Mouse (Mus musculus) cortical plate, adult 2 months (tissue): Measurements from ENCODE around the gene Col16a1. TPM values are rescaled to one million over a fixed set of nuclear protein-coding genes. Genes with fewer than 3 reads are reported as not detected.

Experiments
- H3K27ac ChIP-seq: fragments of 200-500 bp; 2 replicates; pipeline ENCODE4 v1.5.1; 2012; ENCODE audit warnings: low read length, control low read depth, inconsistent platforms; ENCODE audit not compliant: insufficient read depth
- H3K4me1 ChIP-seq: fragments of 200-500 bp; 2 replicates; pipeline ENCODE4 v1.6.1; 2011; ENCODE audit warnings: low read length; ENCODE audit not compliant: control insufficient read depth, insufficient read depth
- H3K4me3 ChIP-seq: fragments of 200-500 bp; 2 replicates; pipeline ENCODE4 v1.5.1; 2011; ENCODE audit warnings: mild to moderate bottlenecking, low read length, control low read depth; ENCODE audit not compliant: insufficient read depth
- CTCF ChIP-seq: fragments of 200-500 bp; IDR thresholded peaks from 2 replicates; pipeline ENCODE4 v1.5.1; 2011; ENCODE audit warnings: mild to moderate bottlenecking, control low read depth, low read length; ENCODE audit not compliant: insufficient read depth; ENCODE audit errors: extremely low read depth
- POLR2A ChIP-seq: fragments of 200-500 bp; IDR thresholded peaks from 2 replicates; pipeline ENCODE4 v1.6.1; 2011; ENCODE audit warnings: mild to moderate bottlenecking, low read length, control low read depth; ENCODE audit not compliant: insufficient read depth; ENCODE audit errors: extremely low read depth
- polyA plus RNA-seq: library from polyadenylated mRNA; depleted of rRNA; stranded (reverse); fragments of >200 nt; gene quantifications from 2 replicates; pipeline ENCODE4 v1.2.3, GENCODE M21; 2012

Gene Col16a1
- polyA plus RNA-seq, 1 experiment: 41.0 TPM

DNA sequence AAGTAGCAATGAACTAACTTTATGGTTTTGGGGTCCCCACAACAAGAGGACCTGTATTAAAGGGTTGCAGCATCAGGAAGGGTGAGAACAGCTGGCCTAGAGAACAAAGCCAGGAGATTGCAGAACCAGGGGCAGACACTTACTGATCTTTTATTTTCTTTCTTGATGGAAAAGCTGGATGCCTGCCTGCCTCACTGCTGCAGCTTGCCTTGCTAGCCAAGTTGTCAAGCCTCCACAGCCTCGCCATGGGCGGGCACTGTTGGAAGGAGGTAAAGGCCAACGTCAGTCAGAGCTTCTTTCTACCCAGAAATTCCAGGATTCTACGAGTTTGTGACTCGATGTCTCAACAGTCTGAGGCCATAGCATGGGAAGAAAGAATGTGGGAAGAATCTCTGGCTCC, 8.3 kb upstream of the Col16a1 start:
- no peak for TF ChIP-seq POLR2A
- Histone ChIP-seq H3K4me1 (peaks cover 2% of the 10 kb centered on the region; the same call in 1 of the 2 replicates), H3K27ac (no peak overlapping the region)

DNA sequence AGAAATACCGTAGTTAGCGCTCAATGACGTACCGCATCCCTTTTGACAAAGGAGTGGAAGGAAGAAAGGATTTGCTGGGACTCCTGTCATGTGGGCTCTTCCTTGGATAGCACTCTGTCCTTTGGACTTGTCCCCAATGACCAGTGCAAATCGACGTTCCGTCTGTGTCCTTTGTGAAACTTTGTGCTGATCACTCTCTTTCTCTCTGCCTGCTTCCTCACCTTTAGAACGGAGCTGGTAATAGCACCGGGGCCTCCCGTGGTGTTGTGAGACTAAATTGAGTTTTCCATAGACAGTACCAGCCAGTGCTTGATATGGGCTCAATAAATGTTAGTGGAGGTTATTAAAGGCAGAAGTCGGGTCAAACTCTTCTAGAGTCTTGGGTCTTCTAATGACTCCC, 6.6 kb upstream of the Col16a1 start:
- H3K4me1 ChIP-seq: no peaks in the 10 kb centered on the region
- TF ChIP-seq CTCF: no peak
- TF ChIP-seq POLR2A: no peak
- no peak overlapping the region for H3K4me3 ChIP-seq
- no peak overlapping the region for H3K27ac ChIP-seq

More for the DNA sequence above, 8.3 kb upstream of the Col16a1 start:
- no peak overlapping the region for H3K4me3 ChIP-seq

DNA sequence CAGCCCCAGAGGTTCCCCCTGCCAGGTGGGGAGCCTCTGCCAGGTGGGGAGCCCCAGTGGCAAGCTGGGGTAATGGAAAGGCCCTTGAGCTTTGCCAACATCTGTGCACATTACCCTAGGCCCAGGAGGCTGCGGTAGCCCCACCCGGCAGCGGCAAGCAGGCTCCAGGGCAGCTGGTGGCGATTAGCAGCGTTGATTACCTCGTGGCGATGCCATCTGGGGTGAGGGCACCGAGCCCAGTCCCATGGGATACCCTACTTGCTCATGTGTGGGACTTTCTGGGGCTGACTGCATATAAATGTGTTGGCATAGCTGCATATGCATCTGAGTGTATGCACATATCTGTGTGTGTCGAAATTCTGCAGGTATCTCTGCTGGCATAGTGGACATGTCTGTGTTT, 3.4 kb upstream of the Col16a1 start:
- no peak overlapping the region for H3K4me3 ChIP-seq
- TF ChIP-seq CTCF (no peak), POLR2A (no peak)
- H3K4me1 ChIP-seq: no peaks in the 10 kb centered on the region
- H3K27ac ChIP-seq: no peak overlapping the region

DNA sequence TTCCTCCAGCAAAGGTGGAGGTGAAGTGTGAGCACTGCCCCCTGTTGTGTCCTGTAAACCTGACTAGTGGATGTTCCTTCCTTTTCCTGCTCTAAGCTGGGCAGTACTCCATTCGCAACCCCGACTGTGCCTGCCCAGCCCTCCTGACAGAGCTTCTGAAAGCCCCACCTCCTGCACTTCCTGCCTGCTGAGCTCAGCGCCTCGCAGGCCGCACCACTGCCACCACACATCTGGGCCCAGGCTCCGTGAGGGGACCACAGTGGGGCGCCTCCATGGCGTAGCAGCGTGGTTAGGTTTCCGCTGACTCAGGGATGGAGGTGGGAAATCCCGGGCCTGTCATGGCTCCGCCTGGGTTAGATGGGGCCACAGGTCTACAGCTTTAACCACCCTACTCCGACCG, 2.0 kb upstream of the Col16a1 start:
- Histone ChIP-seq H3K27ac (no peak overlapping the region), H3K4me3 (no peak overlapping the region), H3K4me1 (peaks cover 1% of the 10 kb centered on the region; the same call in 1 of the 2 replicates)
- TF ChIP-seq POLR2A (no peak), CTCF (no peak)

DNA sequence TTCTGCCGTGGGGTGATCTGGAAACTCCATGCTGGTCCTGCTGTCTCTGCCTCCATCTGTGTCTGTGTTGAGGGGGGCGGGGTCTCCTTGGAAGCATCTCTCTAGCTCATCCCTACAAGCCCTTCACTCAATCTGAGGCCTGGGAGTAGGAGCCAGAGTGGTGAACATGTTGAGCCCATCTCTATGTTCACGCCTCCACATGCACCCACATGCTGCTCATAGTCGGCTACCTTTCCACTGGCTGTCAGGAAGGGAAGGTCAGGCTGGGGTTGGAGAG, 501 bp downstream of the Col16a1 start:
- Histone ChIP-seq H3K27ac (no peak overlapping the region), H3K4me1 (peaks cover 1% of the 10 kb centered on the region; the same call in 1 of the 2 replicates), H3K4me3 (peak overlapping the region; percentile 31; the same call in 1 of the 2 replicates)
- TF ChIP-seq POLR2A (no peak), CTCF (no peak)

DNA sequence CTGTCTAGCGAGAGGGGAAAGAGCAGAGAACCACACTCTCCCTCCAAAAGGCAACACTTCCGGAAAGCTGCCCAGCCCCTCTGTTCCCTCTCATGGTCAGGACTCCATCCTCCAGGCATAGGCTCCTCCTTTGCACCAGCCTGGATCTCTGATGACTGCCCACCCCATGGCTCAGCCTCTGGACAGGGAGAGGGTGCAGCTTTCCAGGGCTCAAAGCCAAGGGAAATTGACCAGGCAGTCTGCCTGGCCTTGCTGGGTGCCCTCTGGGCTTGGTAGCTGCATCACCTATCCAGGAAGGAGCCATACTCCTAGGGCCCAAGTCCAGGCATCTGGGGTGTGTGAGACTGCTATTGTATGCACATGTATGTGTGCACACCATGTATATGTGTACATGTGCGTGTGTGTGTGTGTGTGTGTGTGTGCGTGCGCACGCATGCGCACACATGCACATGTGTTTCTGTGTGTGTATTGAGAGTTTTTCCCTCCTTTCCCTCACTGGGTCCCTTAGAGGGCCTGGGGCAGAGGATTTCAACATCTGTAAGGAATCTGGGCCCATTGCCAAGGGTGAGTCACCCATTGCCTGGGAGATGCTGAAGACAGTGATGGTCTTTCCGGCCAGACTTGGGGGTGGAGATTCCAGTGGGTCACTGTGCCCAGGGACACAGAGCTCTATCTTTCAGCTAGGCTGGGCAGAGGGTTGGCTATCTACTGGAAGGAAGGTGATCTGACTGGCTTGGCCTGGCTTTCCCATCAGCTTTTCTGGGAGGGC, 2.6 kb downstream of the Col16a1 start:
- Histone ChIP-seq H3K27ac (no peak overlapping the region), H3K4me3 (no peak overlapping the region), H3K4me1 (peaks cover 1% of the 10 kb centered on the region; the same call in 1 of the 2 replicates)
- TF ChIP-seq CTCF (no peak), POLR2A (no peak)

DNA sequence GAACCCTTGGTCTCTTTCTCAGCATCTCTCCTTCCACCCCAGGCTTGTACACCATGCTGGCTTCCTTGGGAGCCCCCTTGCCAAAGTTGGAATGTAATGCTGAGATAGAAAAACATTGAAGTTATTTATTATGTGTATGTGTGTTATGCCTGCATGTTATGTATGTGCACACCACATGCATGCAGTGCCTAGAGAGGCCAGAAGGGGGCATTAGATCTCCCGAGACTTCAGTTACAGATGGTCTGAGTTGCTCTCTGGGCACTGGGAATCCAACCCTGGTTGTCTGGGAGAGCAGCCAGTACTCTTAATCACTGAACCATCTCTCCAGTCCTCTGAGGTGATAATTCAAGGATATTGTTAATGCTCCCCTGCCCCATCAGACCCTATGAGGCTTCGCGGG, 4.6 kb downstream of the Col16a1 start:
- no peak overlapping the region for H3K4me3 ChIP-seq

DNA sequence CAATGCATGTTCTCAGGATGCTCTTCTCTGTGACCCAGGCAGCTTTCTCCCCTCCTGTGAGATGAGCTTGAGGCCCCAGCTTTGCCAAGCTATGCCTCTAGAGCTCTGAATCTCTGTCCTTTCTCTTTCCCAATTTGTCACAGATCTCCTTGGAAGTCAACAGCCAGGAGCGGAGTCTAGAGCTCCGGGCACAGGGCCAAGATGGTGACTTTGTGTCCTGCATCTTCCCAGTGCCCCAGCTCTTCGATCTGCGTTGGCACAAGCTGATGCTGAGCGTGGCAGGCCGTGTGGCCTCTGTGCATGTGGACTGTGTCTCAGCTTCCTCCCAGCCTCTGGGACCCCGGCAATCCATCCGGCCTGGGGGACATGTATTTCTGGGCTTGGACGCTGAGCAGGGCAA, 5.5 kb downstream of the Col16a1 start:
- no peak overlapping the region for H3K27ac ChIP-seq
- H3K4me1 ChIP-seq: peaks cover 3% of the 10 kb centered on the region
- H3K4me3 ChIP-seq: no peak overlapping the region
- no peak for TF ChIP-seq POLR2A
- TF ChIP-seq CTCF: no peak

More for the DNA sequence above, 4.6 kb downstream of the Col16a1 start:
- no peak for TF ChIP-seq CTCF
- no peak for TF ChIP-seq POLR2A
- H3K4me1 ChIP-seq: peaks cover 1% of the 10 kb centered on the region; the same call in 1 of the 2 replicates
- H3K27ac ChIP-seq: no peak overlapping the region

DNA sequence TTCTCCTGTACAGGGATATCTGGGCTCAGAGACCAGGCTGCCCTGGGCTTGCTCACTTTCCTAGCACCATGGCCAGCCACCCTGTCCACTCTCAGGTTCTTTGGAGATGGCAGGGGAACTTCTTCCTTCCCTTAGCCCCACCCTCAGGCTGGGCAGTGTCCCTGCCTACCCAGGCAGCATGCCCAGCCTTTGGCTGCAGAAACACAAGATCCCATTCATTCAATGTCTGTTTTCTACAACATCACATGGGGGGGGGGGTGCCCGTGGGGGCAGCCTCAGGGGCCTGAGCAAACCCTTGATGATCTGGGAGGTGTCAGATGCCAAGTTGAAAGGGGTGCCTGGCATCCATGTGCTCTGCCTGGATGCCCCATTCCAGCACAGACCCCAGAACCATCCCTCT, 7.1 kb downstream of the Col16a1 start:
- Histone ChIP-seq H3K27ac (no peak overlapping the region), H3K4me1 (peaks cover 3% of the 10 kb centered on the region), H3K4me3 (no peak overlapping the region)
- TF ChIP-seq POLR2A: no peak
- TF ChIP-seq CTCF: no peak

DNA sequence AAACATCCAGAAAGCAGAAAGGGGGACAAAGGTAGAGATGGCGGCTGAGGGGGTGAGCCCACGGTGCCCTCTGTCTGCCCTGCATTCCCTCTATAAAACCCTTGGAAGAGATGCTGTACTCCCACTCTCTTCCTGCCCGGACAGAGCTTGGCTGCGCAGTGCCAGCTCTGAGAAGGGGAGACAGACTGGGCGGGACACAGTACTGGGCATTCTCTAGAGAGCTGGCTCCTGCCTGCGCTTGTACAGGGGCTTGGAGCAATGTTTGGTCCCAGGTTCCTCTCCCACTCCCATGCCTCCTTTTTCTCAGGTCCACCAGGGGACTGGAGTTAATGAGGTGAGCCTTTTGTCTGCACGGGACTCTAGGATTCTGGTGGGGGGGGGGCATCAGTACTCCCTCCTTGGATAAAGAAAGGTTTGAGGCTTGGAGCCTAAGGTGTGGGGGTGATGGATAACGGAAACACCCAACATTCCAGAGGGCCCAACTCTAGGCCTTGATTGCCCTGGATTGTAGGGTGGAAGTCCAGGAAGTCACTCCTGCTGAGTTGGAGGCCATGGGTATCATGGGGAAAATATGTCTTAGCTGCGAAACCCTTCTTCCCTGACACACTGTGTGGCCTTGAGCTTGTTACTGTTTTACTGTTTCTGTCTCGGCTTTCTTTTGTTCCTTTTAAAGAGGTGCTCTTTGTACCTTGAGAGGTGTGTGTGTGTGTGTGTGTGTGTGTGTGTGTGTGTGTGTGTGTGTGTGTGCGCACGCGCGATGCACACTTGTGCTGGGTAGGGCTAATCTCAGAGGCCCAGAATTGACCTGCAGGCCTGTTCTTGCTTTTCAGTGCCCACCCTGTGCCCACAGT, 7.7 kb downstream of the Col16a1 start:
- no peak for TF ChIP-seq POLR2A
- TF ChIP-seq CTCF: no peak
- Histone ChIP-seq H3K27ac (no peak overlapping the region), H3K4me1 (peaks cover 1% of the 10 kb centered on the region), H3K4me3 (no peak overlapping the region)
